Mouse (Mus musculus) cerebellum, adult (tissue): ENCODE results near the gene Comtd1.

Experiments
- ATAC-seq: cut with Nextera tagmentation; 2 replicates; pipeline ENCODE4 v1.9.2; 2017; ENCODE audit warnings: mild to moderate bottlenecking, moderate library complexity, mixed read lengths; ENCODE audit not compliant: insufficient number of reproducible peaks, low FRiP score, low TSS enrichment

The Comtd1 gene

DNA sequence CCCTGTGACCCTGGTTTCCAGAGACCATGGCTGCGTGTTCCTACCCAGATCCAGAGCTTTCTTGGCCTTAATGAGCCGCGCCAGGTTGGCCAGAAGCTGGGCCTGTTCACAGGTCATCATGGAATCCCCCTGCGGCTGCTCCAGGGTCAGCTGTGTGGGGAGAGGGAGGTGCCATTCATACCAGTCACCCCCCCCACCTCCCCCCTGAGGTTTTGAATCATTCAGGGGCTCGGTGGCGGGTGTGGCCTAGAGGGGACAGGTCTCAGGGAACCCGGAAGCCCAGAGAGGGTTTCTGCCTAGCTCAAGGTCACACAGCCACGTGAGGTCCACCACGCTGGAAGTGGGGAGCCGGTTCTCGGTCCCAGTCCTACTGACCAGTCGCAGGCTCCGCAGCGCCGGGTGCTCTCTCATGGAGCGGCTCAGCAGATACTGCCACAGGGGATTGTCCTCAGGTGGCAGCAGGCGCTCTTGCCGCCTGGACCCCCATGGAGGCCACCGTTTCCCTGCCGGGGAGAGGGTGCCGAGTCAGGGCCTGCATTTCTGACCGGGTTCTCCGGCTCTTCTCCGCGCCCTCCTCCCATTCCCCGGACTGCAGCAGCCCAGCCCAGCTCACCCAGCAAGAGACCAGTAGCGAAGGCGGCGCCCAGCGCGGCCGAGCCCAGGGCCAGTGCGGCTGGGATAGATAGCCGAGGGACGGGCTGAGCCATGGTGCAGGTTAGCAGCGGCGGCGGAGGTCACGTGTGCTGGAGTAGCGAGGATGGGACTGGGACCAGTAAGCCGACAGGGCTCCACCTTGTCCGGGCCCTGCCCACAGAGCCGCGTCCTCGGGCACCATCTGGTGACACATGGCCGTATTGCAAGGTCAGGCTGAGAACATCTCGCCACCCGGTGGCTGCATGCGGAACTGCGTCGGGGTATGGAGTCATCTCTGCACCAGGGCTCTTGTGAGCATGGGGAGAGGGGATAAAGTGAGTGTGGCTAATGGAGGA is at the start of gene Comtd1:
Gene Comtd1 (minus strand): TSS at position 812 of the 989 bp plus-strand sequence.
- ATAC-seq = peak; percentile 89

DNA sequence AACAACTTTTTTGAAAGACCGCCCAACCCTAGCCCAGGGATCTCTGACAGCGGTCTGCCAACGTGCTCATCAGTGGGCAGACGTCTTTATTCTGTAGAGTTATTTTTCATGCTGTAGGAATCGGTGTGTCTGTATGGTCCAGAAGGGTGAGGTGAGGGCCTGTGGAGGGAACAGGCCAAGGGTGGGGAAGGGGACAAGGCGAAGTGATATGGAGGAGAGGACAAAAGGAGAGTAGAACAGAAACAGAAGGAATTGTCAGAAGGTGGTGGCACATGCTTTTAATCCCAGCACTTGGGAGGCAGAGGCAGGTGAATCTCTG is 43.5 kb upstream of the Comtd1 start:
- ATAC-seq = no peak

DNA sequence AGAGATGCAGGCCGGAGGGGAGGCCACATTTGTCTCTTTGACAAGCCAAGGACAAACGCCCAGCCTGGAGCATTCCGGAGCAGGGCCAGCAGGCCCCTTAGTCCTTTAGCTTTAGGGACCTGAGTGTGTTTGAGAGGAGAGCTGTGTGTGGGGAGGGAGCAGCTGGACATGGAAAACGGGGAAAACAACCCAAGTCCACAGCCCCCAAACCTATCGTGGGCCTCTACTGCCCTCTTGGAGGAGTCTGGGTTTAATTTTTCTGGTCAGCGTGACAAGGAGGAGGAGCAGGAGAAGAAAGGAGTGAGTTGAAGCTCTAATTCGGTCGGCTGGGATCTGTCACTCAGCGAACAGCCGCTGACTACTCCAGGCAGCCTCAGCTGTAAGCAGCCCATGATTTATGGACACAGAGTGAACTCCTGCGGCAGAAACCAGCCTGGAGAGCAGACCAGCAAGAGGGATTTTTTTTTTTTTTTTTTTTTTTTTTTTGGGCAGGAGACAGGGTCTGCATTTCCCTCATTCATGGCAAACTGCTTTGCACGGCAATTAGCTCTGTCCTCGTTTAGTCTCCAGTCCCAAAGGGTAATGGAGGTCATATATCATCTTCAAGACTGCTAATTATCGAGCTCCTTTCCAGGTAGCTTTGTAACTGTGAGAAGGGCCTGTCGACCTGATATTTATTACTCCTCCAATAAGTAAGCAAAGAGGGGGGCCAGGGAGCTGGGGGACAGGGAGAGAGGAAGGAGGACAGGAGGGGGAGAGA is 43.0 kb upstream of the Comtd1 start:
- ATAC-seq = 0 out of 2 replicates have a peak, but pooled peaks have one; percentile 40

DNA sequence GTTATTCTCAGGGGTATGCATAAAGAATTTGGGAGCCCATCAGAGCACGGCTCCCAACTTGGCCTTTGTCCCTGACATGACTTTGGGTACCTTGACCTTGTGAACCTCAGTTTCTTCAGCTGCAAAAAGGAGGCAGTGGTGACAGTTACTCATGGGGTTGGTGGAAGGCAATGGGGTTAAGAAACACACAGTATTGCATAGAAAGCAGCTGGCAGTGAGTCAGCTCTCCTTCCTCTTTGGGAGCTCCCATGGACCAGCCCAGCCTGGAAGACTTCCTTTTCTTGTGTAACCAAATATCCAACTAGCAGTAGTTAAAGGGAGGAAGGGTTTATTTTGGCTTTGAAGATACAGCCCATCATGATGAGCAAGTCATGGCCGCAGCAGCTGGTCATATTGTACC is 41.7 kb upstream of the Comtd1 start:
- ATAC-seq = no peak

DNA sequence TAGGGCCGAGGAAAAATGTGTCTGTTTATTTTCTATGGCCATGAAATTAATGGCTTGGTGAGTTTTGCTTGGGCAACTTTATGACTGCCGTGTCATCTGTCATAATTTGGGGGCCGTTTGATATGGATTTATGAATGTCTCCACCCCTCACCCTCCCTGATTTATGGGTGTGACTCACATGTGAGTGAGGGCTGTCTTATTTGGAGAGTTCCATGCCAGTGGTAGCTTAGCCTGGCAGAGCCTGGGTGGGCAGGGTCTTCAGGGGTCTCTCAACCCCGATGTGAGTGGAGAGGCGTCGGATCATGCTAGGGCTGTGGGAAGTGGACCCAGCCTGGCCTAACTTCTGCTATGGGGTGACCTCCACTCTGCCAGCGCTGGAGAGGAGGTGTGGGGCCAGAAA is 18.0 kb upstream of the Comtd1 start:
- ATAC-seq = no peak

DNA sequence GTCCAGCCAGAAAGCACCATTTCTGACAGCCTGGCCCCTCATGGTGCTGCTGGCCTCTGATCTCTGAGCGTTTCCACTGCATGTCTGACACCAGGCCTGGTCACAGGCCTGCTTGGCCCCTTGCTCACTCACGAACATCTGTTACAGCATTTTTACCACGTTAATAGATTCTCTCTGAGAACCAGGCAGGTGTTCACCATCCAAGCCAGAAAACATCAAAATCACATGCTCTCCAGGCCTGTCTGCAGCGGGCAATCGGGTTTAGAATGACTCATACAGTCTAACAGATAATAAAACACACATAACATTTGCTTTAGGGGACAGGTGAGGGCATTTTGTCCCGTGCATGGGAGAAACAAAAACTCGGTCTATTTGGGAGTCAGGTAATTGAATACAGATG is 17.5 kb upstream of the Comtd1 start:
- no peak for ATAC-seq

DNA sequence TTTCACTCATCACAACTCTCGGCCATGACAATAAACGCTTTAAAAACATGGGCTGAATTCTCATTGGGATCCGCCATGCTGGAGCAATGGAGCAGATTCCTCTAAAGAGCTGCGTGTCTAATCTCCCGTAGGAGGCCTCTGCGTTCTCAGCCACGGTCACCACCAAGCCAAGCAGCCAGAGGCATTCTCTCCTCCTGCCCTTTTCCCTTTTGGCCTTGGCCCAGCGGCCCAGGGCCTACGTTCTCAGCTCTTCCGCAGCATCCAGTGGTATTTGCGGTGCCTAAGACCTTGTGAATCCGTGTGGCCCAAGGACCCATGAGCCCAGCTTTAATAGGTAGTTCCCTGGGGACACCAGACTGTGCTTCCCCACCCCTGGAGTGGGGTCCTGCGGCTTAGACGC is 8.1 kb upstream of the Comtd1 start:
- ATAC-seq = no peak

DNA sequence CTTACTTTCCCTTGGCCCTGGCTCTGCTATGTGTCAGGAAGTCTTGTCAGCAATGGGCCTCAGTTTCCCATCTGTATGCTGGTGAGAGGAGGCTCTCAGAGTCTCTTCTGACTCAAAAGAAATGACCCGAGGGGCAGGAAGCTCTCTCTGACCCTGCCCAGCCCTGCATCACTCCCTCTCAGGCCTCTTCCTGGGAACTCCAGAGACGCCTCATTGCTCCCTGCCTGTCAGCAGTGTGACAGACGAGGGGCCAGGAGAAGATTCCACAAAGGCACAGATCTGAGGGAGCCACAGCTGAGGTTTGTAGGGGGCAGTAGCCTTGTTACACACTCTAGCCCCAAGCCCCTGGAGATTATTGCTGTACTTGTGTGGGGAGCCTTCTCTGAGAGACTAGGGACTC is 7.2 kb upstream of the Comtd1 start:
- ATAC-seq = no peak

DNA sequence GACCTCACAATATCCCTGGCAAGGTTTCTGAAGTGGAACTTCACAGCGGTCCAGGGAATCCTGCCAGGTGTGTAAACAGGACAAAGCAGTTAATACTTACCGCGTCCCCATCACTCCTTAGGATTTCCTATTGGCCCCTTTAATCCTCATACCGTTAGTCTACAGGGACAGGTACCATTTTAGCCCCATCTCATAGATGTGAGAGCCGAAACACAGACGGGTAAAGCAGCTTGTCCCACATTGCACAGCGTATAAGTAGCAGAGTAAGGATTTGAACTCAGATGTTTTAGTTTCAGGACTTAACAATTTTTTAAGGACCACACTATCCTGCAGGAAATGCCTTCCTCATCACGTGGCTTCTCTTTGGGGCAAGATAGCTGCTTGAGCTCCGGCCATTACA is 5.5 kb upstream of the Comtd1 start:
- no peak for ATAC-seq

DNA sequence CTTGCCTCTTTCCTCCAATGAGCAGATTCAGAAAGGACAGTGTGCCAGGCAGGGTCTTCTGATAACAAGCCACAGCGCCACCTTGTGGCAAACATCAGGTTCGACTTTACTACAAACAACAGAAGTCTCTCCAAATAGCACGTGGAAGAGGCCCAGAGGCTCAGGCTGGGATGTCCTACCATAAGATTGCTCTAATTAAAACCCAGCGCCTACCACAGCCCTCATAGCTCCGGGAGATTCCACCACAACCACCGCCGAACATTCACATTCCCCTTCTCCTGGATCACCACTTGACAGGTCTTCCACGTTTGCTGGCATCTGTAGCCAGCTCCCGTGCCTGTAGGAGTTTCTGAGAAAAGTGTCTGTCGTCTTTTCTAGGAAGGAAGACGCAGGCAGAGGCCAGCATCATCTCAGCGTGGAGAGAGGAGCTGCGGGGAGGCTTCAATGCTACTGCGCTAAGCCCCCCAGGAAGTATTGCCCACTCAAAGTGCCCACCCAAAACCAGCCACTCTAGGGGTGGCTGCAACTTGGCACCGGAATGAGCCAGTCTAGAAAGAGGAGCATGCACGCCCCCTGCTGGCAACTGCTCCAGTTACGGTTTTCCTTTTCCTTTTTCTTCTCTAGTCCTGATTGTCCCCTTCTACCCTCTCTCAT is 4.8 kb upstream of the Comtd1 start:
- peak; percentile 5; the same call in 1 of the 2 replicates for ATAC-seq

DNA sequence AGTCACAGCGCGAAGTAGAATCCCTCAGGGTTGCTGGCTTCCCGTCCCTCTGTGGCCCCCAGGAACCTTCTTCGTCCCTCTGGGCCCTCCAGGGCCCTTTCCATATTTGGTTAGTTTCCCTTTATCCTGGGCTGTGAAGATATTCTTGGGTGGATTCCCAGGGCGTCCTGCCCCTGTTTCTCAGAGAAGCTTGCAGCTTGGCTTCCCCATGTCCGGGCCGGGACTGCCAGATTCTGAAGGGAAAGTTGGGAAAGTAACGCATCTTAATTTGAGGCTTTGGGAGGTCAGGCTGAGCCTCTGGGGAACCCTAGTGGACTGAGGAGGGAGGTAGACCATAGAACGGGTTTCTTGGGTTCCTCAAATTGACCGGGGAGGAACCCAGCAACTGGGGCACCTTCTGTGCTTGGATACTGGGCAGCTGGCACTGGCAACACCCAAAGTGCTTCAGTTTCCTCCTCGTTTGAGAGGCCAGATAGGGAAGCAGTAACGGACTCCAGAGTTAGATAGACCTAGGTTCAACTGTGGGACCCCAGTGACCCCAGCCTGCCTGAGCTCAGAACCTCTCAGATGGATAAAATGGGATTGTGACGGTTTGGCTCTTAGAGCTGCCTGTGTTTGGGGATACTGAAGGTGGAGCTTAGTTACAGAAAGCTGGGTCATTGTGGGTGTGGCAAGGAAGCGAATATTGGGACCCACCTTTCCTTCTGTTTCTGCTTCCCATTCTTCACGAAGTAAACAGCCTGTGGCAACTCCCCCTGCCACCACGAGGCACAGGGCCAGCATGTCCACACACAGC is 3.4 kb upstream of the Comtd1 start:
- ATAC-seq = no peak

DNA sequence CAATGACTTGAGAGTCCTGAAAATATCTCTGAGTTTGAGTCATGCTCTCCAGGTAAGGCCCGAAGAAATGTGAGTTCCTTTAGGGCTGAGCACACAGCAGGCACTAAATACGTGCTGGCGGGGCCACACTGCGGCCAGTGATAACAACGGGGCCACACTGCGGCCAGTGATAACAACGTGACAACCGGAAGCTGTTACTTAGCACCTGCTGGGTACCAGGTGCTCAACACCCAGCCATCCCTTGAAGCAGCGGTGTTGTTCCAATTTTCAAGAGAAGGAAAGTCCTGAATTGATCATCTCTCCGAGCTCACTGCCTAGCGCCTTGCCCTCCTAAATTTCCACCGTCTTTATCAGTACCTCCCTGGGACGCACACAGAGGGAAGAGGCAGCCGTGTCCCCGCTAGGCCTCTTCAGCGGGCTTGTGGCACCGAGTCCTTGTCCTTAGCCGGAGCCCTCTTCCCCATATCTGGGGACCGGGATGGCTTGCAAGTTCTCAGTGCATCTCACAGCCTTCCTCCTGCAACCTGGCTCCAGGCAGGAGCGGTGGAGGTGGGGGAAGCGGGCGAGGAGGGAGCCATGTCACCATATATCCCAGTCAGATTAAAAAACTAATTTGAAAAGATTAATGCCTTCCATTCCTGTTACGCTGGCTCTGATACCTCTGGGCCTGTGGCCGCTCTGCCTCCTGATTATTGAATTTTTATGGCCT is 1.8 kb upstream of the Comtd1 start:
- no peak for ATAC-seq

DNA sequence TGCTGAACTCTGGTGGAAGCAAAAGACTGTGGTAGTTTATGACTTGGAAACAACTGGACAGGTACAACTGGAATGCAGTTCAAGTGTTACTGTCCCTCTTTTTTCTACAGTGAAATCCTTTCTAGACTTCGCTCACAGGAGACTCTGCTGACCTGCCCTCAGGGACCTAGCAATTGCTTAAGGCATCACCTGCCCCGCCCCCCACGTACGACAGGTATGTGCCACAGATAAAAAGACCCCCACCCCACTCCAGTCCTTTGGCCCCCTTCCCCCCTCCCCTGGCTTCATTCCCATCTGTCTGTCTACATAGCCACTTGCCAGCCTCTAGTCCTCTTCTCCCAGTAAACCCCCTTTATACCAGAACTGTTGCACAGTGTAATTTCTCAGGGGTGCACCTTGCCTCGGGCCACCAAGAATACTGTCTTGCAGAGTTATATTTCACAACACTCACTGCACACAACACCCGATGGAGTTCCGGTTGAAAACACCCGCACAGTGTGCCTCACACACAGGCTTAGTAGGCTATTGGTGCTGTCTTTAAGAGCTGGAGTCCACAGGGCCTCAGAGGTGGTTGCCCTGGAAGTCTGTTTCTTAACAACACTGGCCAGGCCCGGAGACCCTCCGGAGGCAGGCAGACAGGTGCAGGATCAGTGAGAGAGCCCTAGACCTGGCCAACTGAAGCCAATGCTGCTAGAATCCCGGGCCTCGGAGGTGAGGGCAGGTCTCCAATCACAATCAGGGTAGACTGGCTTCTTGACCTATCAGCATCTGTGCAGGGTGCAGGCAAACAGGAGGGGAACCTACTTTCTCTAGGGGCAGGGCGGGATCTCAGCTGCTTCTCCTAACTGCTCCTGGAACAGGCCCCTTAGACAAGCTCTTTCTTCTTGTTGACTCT is 994 bp upstream of the Comtd1 start:
- no peak for ATAC-seq

DNA sequence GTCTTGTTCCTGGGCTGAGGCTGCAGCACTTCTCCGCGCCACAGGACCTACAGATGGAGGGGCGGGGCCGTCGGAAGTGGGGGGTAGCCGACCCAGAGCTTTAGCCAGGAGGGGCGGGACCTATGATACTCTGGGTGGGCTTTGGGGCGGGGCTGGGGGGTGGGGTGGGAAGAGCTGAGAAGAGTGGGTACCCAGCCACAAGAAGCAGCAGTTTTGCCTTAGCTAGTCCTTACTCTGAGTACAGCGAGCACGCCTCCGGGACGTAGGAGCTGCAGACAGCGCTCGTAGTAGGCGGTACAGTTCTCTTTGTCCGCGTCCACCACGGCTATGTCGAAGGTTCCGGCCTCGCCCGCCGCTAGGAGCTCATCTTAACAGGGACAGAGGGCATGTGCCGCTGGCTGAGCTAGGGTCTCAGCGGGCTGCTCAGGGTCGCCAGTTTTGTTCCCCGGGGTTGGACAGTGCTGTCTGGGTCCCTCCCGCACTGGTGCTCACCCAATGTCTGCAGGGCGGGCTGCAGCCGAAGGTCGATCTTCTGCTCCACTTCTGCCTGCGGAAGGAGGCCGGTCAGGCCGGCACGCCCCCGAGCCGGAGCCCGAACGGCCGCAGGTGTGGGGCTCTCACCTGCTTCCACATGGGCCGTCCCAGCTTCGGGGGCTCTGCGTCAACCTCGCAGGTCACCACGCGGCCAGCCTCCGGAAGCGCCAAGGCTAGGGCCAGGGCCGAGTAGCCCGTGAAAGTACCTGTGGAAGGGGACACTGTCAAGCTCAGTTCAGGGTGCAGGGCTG is 1.2 kb downstream of the Comtd1 start:
- ATAC-seq = 0 out of 2 replicates have a peak, but pooled peaks have one; percentile 16

DNA sequence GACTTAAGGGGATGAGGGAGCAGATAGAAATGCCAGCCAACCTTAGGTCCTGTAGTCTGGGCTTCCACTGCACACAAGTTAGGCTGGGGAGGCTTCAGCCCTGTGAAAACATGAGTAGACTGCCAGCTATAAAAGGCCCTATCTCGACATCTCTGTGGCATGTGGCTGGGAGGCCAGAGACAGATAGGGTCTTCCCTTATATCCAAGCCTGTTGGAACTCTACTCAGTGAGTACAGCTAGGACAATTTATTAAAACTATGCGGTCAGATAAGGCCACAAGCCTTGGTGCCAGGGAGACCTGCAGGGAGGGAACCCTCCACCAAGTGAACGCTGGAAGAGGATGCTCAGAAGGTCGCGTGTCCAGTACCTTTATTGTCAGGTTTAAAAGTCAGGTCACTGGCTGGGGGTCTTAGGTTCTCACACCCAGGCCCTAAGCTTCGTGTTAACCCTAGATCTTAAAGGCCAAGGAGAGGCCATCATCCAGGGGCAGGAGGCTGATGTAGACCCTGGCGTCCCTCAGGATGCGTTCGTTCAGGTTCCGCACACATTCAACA is 1.9 kb downstream of the Comtd1 start:
- ATAC-seq = no peak

DNA sequence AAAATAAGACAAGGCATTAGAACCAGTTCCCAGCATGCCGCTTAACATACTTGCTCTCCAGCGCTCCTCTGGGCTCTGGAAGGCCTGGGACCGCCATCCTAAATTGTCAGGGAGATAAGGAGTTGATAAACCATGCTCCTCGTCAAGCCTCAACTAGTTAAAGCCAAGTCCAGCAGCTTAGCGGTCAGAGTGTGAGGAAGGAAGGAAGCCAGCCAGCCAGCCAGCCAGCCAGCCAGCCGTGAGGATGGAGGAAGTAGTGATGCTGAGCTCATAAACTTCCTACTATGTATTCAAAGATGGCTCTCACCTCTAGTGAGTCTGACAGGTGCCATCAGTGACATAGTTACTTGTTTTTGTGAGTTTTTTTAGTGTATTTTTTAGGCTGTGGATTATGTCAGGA is 5.5 kb downstream of the Comtd1 start:
- no peak for ATAC-seq

DNA sequence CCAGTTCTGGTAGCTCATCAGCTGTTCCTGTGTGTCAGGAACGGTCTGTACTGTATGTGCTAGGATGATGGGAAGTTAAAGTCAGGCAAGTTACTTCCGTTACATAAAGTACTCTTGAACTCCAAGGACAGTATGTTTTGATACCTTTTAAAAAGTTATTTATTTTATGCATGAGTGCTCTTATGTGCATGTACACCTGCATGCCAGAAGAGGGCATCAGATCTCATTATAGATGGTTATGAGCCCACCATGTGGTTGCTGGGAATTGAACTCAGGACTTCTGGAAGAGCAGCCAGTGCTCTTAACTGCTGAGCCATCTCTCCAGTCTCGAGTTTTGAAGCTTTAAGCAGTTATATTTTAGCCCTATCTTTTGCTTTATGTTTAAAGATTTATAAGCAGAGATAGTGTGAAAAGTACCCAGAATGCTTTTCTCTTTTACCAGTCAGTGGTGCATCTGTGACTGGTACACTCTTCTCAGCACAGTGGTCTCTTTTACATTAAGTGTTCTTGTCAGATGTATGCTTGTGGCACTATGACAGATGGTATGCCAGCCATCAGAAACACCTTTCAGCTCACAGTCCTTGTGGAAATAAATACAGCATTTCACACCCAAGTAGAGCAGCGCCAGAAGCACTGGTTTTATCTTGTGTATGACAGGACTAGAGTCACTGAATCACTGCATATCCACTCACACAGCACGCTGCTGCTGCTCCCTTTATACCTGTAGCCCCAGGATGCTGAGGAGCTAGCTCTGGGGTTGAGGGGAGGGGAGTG is 6.8 kb downstream of the Comtd1 start:
- no peak for ATAC-seq
